Mouse (Mus musculus) hindbrain, embryonic 11.5 days (tissue): ENCODE measurements around the gene Gnb1l. TPM values are rescaled to one million over a fixed set of nuclear protein-coding genes. Genes with fewer than 3 reads are reported as not detected.

Experiments used
- ATAC-seq: fragments of 200-750 bp; cut with Nextera tagmentation; 2 replicates; pipeline ENCODE4 v1.8.0; 2017; ENCODE audit warnings: mild to moderate bottlenecking, moderate TSS enrichment, moderate library complexity; ENCODE audit not compliant: low FRiP score
- DNase-seq: peaks from one replicate; pipeline ENCODE4 v3.0.0-alpha.2; 2015; ENCODE audit warnings: low spot score
- H3K27ac ChIP-seq: fragments of 300-500 bp; sonication (generic); 2 replicates; pipeline ENCODE4 v1.5.1; 2014; ENCODE audit warnings: mild to moderate bottlenecking, low read depth, low read length
- H3K27me3 ChIP-seq: fragments of 300-500 bp; sonication (generic); 2 replicates; pipeline ENCODE4 v1.6.1; 2014; ENCODE audit warnings: mild to moderate bottlenecking, low read length, moderate library complexity, mixed read lengths; ENCODE audit not compliant: control insufficient read depth, insufficient read depth
- H3K36me3 ChIP-seq: fragments of 300-500 bp; sonication (generic); 2 replicates; pipeline ENCODE4 v1.6.1; 2014; ENCODE audit warnings: mild to moderate bottlenecking, low read length, moderate library complexity, mixed read lengths; ENCODE audit not compliant: control insufficient read depth, insufficient read depth
- H3K4me1 ChIP-seq: fragments of 300-500 bp; sonication (generic); replicated peaks from 2 replicates; pipeline ENCODE4 v1.6.1; 2014; ENCODE audit warnings: low read length, mixed read lengths; ENCODE audit not compliant: control insufficient read depth, insufficient read depth
- H3K4me2 ChIP-seq: fragments of 300-500 bp; sonication (generic); replicated peaks from 2 replicates; pipeline ENCODE4 v1.6.1; 2014; ENCODE audit warnings: mild to moderate bottlenecking, low read depth, low read length
- H3K4me3 ChIP-seq: fragments of 300-500 bp; sonication (generic); 2 replicates; pipeline ENCODE4 v1.5.1; 2014; ENCODE audit warnings: low read depth, low read length
- H3K9ac ChIP-seq: fragments of 300-500 bp; sonication (generic); 2 replicates; pipeline ENCODE4 v1.6.1; 2014; ENCODE audit warnings: low read depth, low read length
- H3K9me3 ChIP-seq: fragments of 300-500 bp; sonication (generic); 2 replicates; pipeline ENCODE4 v1.6.1; 2016; ENCODE audit warnings: low read length; ENCODE audit not compliant: control insufficient read depth
- WGBS: fragments of 180-500 bp; shearing (Covaris S2); extraction: QIAGEN DNeasy Blood & Tissue Kit; methylation state at CpG from one replicate; pipeline ENCODE4 v1.1.7; 2014; 5-methylcytosine and 5-hydroxymethylcytosine counted together
- polyA plus RNA-seq: library from polyadenylated mRNA; unstranded; fragments of >200 nt; fragmentation: Nextera tagmentation; extraction: Ambion mirVana; gene quantifications from 2 replicates; pipeline ENCODE4 v1.2.1, GENCODE M21; 2014

Gene Gnb1l
- polyA plus RNA-seq, 1 experiment from 2014 or later = 14.9 TPM

GRCm38 (mm10) chr16:18589080-18589621, 90.6 kb downstream of the Gnb1l start:
- Histone ChIP-seq H3K4me2 (no peak overlapping the region), H3K4me1 (peaks cover 17% of the 10 kb centered on the region), H3K4me3 (no peak overlapping the region), H3K27ac (no peak overlapping the region), H3K9ac (no peak overlapping the region), H3K27me3 (peaks cover 88% of the 10 kb centered on the region), H3K9me3 (no peaks in the 10 kb centered on the region), H3K36me3 (no peaks in the 10 kb centered on the region)
- 9% methylated on average over 9 of the region's 9 CpGs for WGBS
- peak; percentile 51 for DNase-seq
- ATAC-seq = no peak

- Histone ChIP-seq H3K9me3 (no peaks in the 10 kb centered on the region), H3K4me1 (peaks cover 17% of the 10 kb centered on the region), H3K4me3 (peak within 1 kb of the TSS; percentile 22), H3K27ac (no peak within 1 kb of the TSS), H3K9ac (no peak within 1 kb of the TSS), H3K27me3 (peaks cover 78% of the 10 kb centered on the region), H3K4me2 (peak within 1 kb of the TSS; percentile 28), H3K36me3 (no peaks in the 10 kb centered on the region)
- DNase-seq (peak; percentile 67), ATAC-seq (no peak; the same call in 1 of the 2 replicates)
- 2% methylated on average over 48 of the region's 48 CpGs for WGBS
Measured at GRCm38 (mm10) chr16:18589804-18590790, 91.6 kb downstream of the Gnb1l start, which contains the start of gene Tbx1. TSS of gene Tbx1 (minus strand) at chr16:18590671.

GRCm38 (mm10) chr16:18591047-18592018, 92.8 kb downstream of the Gnb1l start:
- Histone ChIP-seq H3K27ac (no peak overlapping the region), H3K4me1 (peaks cover 16% of the 10 kb centered on the region), H3K4me3 (peak overlapping the region; percentile 10; the same call in 1 of the 2 replicates), H3K36me3 (no peaks in the 10 kb centered on the region), H3K9ac (no peak overlapping the region), H3K4me2 (peak overlapping the region; percentile 17; the same call in 1 of the 2 replicates), H3K27me3 (peaks cover 68% of the 10 kb centered on the region), H3K9me3 (no peaks in the 10 kb centered on the region)
- ATAC-seq = no peak
- DNase-seq = peak; percentile 71
- 1% methylated on average over 59 of the region's 59 CpGs for WGBS

GRCm38 (mm10) chr16:18593930-18594329, 95.4 kb downstream of the Gnb1l start:
- H3K4me1 ChIP-seq = peaks cover 9% of the 10 kb centered on the region
- H3K4me2 ChIP-seq = no peak overlapping the region
- H3K27ac ChIP-seq = no peak overlapping the region
- H3K36me3 ChIP-seq = no peaks in the 10 kb centered on the region
- H3K27me3 ChIP-seq = peaks cover 45% of the 10 kb centered on the region
- no peaks in the 10 kb centered on the region for H3K9me3 ChIP-seq
- ATAC-seq (no peak), DNase-seq (no peak)
- 73% methylated on average over 2 of the region's 2 CpGs for WGBS
- no peak overlapping the region for H3K9ac ChIP-seq
- no peak overlapping the region for H3K4me3 ChIP-seq

GRCm38 (mm10) chr16:18596255-18596654, 97.7 kb downstream of the Gnb1l start:
- Histone ChIP-seq H3K27me3 (peaks cover 21% of the 10 kb centered on the region), H3K4me2 (no peak overlapping the region), H3K36me3 (no peaks in the 10 kb centered on the region), H3K4me3 (no peak overlapping the region), H3K9me3 (no peaks in the 10 kb centered on the region), H3K9ac (no peak overlapping the region), H3K4me1 (peaks cover 3% of the 10 kb centered on the region; the same call in 1 of the 2 replicates), H3K27ac (no peak overlapping the region)
- DNase-seq (no peak), ATAC-seq (no peak)
- WGBS = 47% methylated on average over 5 of the region's 5 CpGs

- H3K36me3 ChIP-seq = no peaks in the 10 kb centered on the region
- no peaks in the 10 kb centered on the region for H3K9me3 ChIP-seq
- ATAC-seq = no peak
- H3K27ac ChIP-seq = no peak overlapping the region
- peaks cover 7% of the 10 kb centered on the region for H3K27me3 ChIP-seq
- WGBS = 84% methylated on average over 3 of the region's 3 CpGs
- H3K4me1 ChIP-seq = no peaks in the 10 kb centered on the region
- no peak overlapping the region for H3K4me3 ChIP-seq
- DNase-seq = no peak
- no peak overlapping the region for H3K9ac ChIP-seq
- no peak overlapping the region for H3K4me2 ChIP-seq
Measured at GRCm38 (mm10) chr16:18598006-18598405, 99.5 kb downstream of the Gnb1l start.

GRCm38 (mm10) chr16:18601447-18601846, 102.9 kb downstream of the Gnb1l start:
- ATAC-seq (no peak), DNase-seq (no peak)
- 53% methylated on average over 7 of the region's 7 CpGs for WGBS
- no peak overlapping the region for H3K4me2 ChIP-seq
- no peak overlapping the region for H3K9ac ChIP-seq
- H3K4me1 ChIP-seq = no peaks in the 10 kb centered on the region
- no peaks in the 10 kb centered on the region for H3K36me3 ChIP-seq
- H3K27me3 ChIP-seq = no peaks in the 10 kb centered on the region
- no peak overlapping the region for H3K27ac ChIP-seq
- no peaks in the 10 kb centered on the region for H3K9me3 ChIP-seq
- no peak overlapping the region for H3K4me3 ChIP-seq

GRCm38 (mm10) chr16:18604267-18604701, 105.8 kb downstream of the Gnb1l start:
- no peak for ATAC-seq
- H3K27ac ChIP-seq = no peak overlapping the region

More at GRCm38 (mm10) chr16:18604267-18604701, 105.8 kb downstream of the Gnb1l start:
- H3K9ac ChIP-seq = no peak overlapping the region
- H3K4me2 ChIP-seq = no peak overlapping the region
- no peaks in the 10 kb centered on the region for H3K4me1 ChIP-seq
- H3K9me3 ChIP-seq = no peaks in the 10 kb centered on the region
- no peak for DNase-seq
- H3K36me3 ChIP-seq = no peaks in the 10 kb centered on the region
- H3K27me3 ChIP-seq = no peaks in the 10 kb centered on the region
- H3K4me3 ChIP-seq = no peak overlapping the region
- 59% methylated on average over 8 of the region's 8 CpGs for WGBS
